Comparison of ENCODE assay signal across 22 mouse cellular contexts in genomic region chr13:85724616-85725015, GRCm38 (mm10).
DNase-seq lines count a peak whose midpoint lies in the region; ATAC-seq and TF ChIP-seq lines count a peak whose summit lies in the region.
"Had no signal": no experiment of that assay in that cellular context is flagged by ENCODE, and none has a peak within 500 bp of the region (broad histone marks: within the 10 kb centered on the region; RNA-seq: fewer than 3 reads in every experiment).

No protein-coding gene starts in this region.

- 90% methylated on average over 3 of the region's 3 CpGs for WGBS in hindbrain, embryonic 11.5 days
- whole genome bisulfite sequencing in midbrain, embryonic 11.5 days = 88% methylated on average over 3 of the region's 3 CpGs
- WGBS in limb, embryonic 10.5 days = 85% methylated on average over 3 of the region's 3 CpGs

- H3K27ac ChIP-seq in MEL (ENCODE audit: control insufficient read depth, low read depth, low read length) = no peak overlapping the region
- no peak overlapping the region for H3K27ac ChIP-seq in hindbrain, embryonic 11.5 days (ENCODE audit: low read depth, low read length)
- H3K27ac ChIP-seq in midbrain, embryonic 11.5 days (ENCODE audit: low read depth, low read length) = no peak overlapping the region
- H3K27ac ChIP-seq in limb, embryonic 10.5 days = no peak overlapping the region
- H3K27ac ChIP-seq: embryonic facial prominence, embryonic 13.5 days; forebrain, embryonic 12.5 days; heart, embryonic 13.5 days; hindbrain, embryonic 13.5 days had no signal

- H3K36me3 ChIP-seq in MEL (ENCODE audit: control insufficient read depth in 1 of 2, insufficient read depth in 2 of 2, low read length in 2 of 2) = no peaks in the 10 kb centered on the region
- no peaks in the 10 kb centered on the region for H3K36me3 ChIP-seq in hindbrain, embryonic 11.5 days (ENCODE audit: control insufficient read depth, insufficient read depth, low read length)
- H3K36me3 ChIP-seq in midbrain, embryonic 11.5 days (ENCODE audit: control insufficient read depth, insufficient read depth, low read length) = no peaks in the 10 kb centered on the region
- no peaks in the 10 kb centered on the region for H3K36me3 ChIP-seq in limb, embryonic 10.5 days
- H3K36me3 ChIP-seq: embryonic facial prominence, embryonic 13.5 days; forebrain, embryonic 12.5 days; G1E; heart, embryonic 13.5 days; hindbrain, embryonic 13.5 days had no signal

- TF ChIP-seq EP300 in MEL (IDR thresholded peaks at IDR 0.05; ENCODE audit: low read depth in 1 of 2, low read length in 2 of 2) = no peak

- no peak for TF ChIP-seq POLR2A in MEL (IDR thresholded peaks at IDR 0.05; ENCODE audit: control insufficient read depth in 1 of 2, insufficient read depth in 1 of 2, low read depth in 1 of 2, low read length in 2 of 2, poor library complexity in 1 of 2)

- H3K4me3 ChIP-seq in MEL (ENCODE audit: control insufficient read depth in 1 of 2, insufficient read depth in 1 of 2, low read depth in 2 of 2, low read length in 2 of 2) = peak overlapping the region in 1 of 2 experiments; percentile 12; a peak in 2 of 4 replicates
- H3K4me3 ChIP-seq in hindbrain, embryonic 11.5 days (ENCODE audit: low read depth, low read length) = no peak overlapping the region
- no peak overlapping the region for H3K4me3 ChIP-seq in midbrain, embryonic 11.5 days (ENCODE audit: low read depth, low read length)
- no peak overlapping the region for H3K4me3 ChIP-seq in limb, embryonic 10.5 days
- H3K4me3 ChIP-seq: embryonic facial prominence, embryonic 13.5 days; forebrain, embryonic 12.5 days; heart, embryonic 13.5 days; hindbrain, embryonic 13.5 days had no signal

- TF ChIP-seq CTCF in MEL (IDR thresholded peaks at IDR 0.05 in 2 of 3, conservative IDR thresholded peaks at IDR 0.05 in 1 of 3; ENCODE audit: control insufficient read depth in 1 of 3, insufficient read depth in 1 of 3, low read depth in 2 of 3, low read length in 3 of 3, poor library complexity in 1 of 3, severe bottlenecking in 1 of 3) = no peak

- no peaks in the 10 kb centered on the region for H3K4me1 ChIP-seq in MEL (ENCODE audit: control insufficient read depth in 1 of 2, insufficient read depth in 2 of 2, low read length in 2 of 2)
- H3K4me1 ChIP-seq in hindbrain, embryonic 11.5 days (replicated peaks; ENCODE audit: control insufficient read depth, insufficient read depth, low read length) = no peaks in the 10 kb centered on the region
- H3K4me1 ChIP-seq in midbrain, embryonic 11.5 days (ENCODE audit: control insufficient read depth, insufficient read depth, low read length) = no peaks in the 10 kb centered on the region
- no peaks in the 10 kb centered on the region for H3K4me1 ChIP-seq in limb, embryonic 10.5 days
- H3K4me1 ChIP-seq: embryonic facial prominence, embryonic 13.5 days; forebrain, embryonic 12.5 days; heart, embryonic 13.5 days; hindbrain, embryonic 13.5 days had no signal

- no peak for TF ChIP-seq RAD21 in MEL (IDR thresholded peaks at IDR 0.05; ENCODE audit: low read depth, low read length)

- H3K9ac ChIP-seq in MEL (ENCODE audit: control insufficient read depth, low read depth, low read length, poor library complexity, severe bottlenecking) = no peak overlapping the region
- H3K9ac ChIP-seq in hindbrain, embryonic 11.5 days (ENCODE audit: low read depth, low read length) = no peak overlapping the region
- H3K9ac ChIP-seq in midbrain, embryonic 11.5 days (ENCODE audit: low read length) = no peak overlapping the region
- H3K9ac ChIP-seq: embryonic facial prominence, embryonic 13.5 days; forebrain, embryonic 12.5 days; heart, embryonic 13.5 days; hindbrain, embryonic 13.5 days had no signal

- no peaks in the 10 kb centered on the region for H3K27me3 ChIP-seq in MEL (ENCODE audit: control insufficient read depth in 1 of 2, insufficient read depth in 2 of 2, low read length in 2 of 2)
- H3K27me3 ChIP-seq in hindbrain, embryonic 11.5 days (ENCODE audit: control insufficient read depth, insufficient read depth, low read length) = no peaks in the 10 kb centered on the region
- no peaks in the 10 kb centered on the region for H3K27me3 ChIP-seq in midbrain, embryonic 11.5 days (ENCODE audit: control insufficient read depth, insufficient read depth, low read length)
- H3K27me3 ChIP-seq in limb, embryonic 10.5 days (ENCODE audit: low read depth, poor library complexity, severe bottlenecking) = no peaks in the 10 kb centered on the region
- H3K27me3 ChIP-seq: embryonic facial prominence, embryonic 13.5 days; forebrain, embryonic 12.5 days; heart, embryonic 13.5 days; hindbrain, embryonic 13.5 days had no signal

- no peak overlapping the region for H3K4me2 ChIP-seq in hindbrain, embryonic 11.5 days (replicated peaks; ENCODE audit: low read depth, low read length)
- no peak overlapping the region for H3K4me2 ChIP-seq in midbrain, embryonic 11.5 days
- H3K4me2 ChIP-seq: embryonic facial prominence, embryonic 13.5 days; forebrain, embryonic 12.5 days; heart, embryonic 13.5 days; hindbrain, embryonic 13.5 days had no signal

- peak; percentile 72 for DNase-seq in CD4-positive helper T cell, adult 2 months (ENCODE audit: low read depth, low spot score)
- peak; percentile 6 for DNase-seq in MEL (ENCODE audit: low read depth, low spot score)
- peak; percentile 74 for DNase-seq in induced T-regulatory cell, adult 2 months (ENCODE audit: low read depth)
- no peak for DNase-seq in hindbrain, embryonic 11.5 days (ENCODE audit: low spot score)
- no peak for DNase-seq in frontal cortex, postnatal 36 days (ENCODE audit: low spot score in 2 of 2)
- no peak for DNase-seq in midbrain, embryonic 11.5 days (ENCODE audit: low spot score, missing footprints)
- DNase-seq in limb, embryonic 10.5 days (ENCODE audit: low spot score) = no peak
- DNase-seq: adrenal gland, postnatal 14 days; B cell, adult 2 months; cerebellum, adult 11-12 months; cerebellum, adult 9-10 months; cerebellum, postnatal 25 days; gastrocnemius, postnatal 25 days; heart, postnatal 36 days; kidney, adult 11 months; kidney, adult 9 months had no signal

- ATAC-seq in neutrophil, adult 5-6 weeks (ENCODE audit: extremely low read depth, insufficient number of reproducible peaks, low FRiP score, poor library complexity, severe bottlenecking) = peak; percentile 87
- ATAC-seq in hindbrain, embryonic 11.5 days (ENCODE audit: low FRiP score) = no peak
- ATAC-seq in midbrain, embryonic 11.5 days (ENCODE audit: low FRiP score) = no peak

- no peaks in the 10 kb centered on the region for H3K9me3 ChIP-seq in MEL (replicated peaks; ENCODE audit: insufficient read depth, low read length)
- H3K9me3 ChIP-seq in hindbrain, embryonic 11.5 days (ENCODE audit: control insufficient read depth, low read length) = no peaks in the 10 kb centered on the region
- H3K9me3 ChIP-seq in midbrain, embryonic 11.5 days (ENCODE audit: control insufficient read depth, low read length) = no peaks in the 10 kb centered on the region
- no peaks in the 10 kb centered on the region for H3K9me3 ChIP-seq in limb, embryonic 10.5 days (replicated peaks)
- H3K9me3 ChIP-seq: embryonic facial prominence, embryonic 13.5 days; forebrain, embryonic 12.5 days; G1E; heart, embryonic 13.5 days; hindbrain, embryonic 13.5 days had no signal

- no peaks in the 10 kb centered on the region for H3K79me2 ChIP-seq in MEL (ENCODE audit: control insufficient read depth, insufficient read depth, low read length, poor library complexity)

TF ChIP-seq in MEL, 35 proteins besides CTCF, POLR2A, EP300 and RAD21:
- TF ChIP-seq BHLHE40 (IDR thresholded peaks at IDR 0.05; ENCODE audit: borderline replicate concordance, low read depth, low read length) (no peak), USF1 (IDR thresholded peaks at IDR 0.05; ENCODE audit: low read depth, low read length) (no peak), CHD1 (IDR thresholded peaks at IDR 0.05; ENCODE audit: low read depth, low read length) (no peak), JUND (IDR thresholded peaks at IDR 0.05; ENCODE audit: low read depth, low read length) (no peak), MAX (IDR thresholded peaks at IDR 0.05; ENCODE audit: low read length) (no peak), NRF1 (IDR thresholded peaks at IDR 0.05; ENCODE audit: insufficient read depth, low read depth, low read length, poor library complexity, severe bottlenecking) (no peak), MEF2A (IDR thresholded peaks at IDR 0.05; ENCODE audit: extremely low read depth, insufficient replicate concordance, low read depth, low read length, poor library complexity, severe bottlenecking) (no peak), TCF12 (IDR thresholded peaks at IDR 0.05; ENCODE audit: low read depth, low read length) (no peak), ZNF384 (IDR thresholded peaks at IDR 0.05; ENCODE audit: low read depth, low read length) (no peak), GATA1 (IDR thresholded peaks at IDR 0.05; ENCODE audit: low read depth, low read length) (no peak), ZKSCAN1 (IDR thresholded peaks at IDR 0.05; ENCODE audit: low read depth, low read length) (no peak), E2F4 (IDR thresholded peaks at IDR 0.05; ENCODE audit: borderline replicate concordance, low read depth, low read length) (no peak), UBTF (IDR thresholded peaks at IDR 0.05; ENCODE audit: borderline replicate concordance, insufficient read depth, low read depth, low read length) (no peak), MXI1 (IDR thresholded peaks at IDR 0.05; ENCODE audit: low read depth, low read length) (no peak), CHD2 (IDR thresholded peaks at IDR 0.05; ENCODE audit: low read length) (no peak), KAT2A (conservative IDR thresholded peaks at IDR 0.05; ENCODE audit: low read depth, low read length) (no peak)

Comparison
In these comparisons a context has a peak if more than half of its experiments do, and no peak if none do; other contexts are left out.
1. DNase-seq: peak in CD4-positive helper T cell, adult 2 months (single experiment), MEL (single experiment) and induced T-regulatory cell, adult 2 months (single experiment); none in hindbrain, embryonic 11.5 days (single experiment), frontal cortex, postnatal 36 days (0 of 2), midbrain, embryonic 11.5 days (single experiment) and limb, embryonic 10.5 days (single experiment).